Mouse (Mus musculus) ovary, postnatal 14 days (tissue): ENCODE results near the gene Fam189b.

Source experiments
- DNase-seq: peaks from one replicate; pipeline ENCODE4 v3.0.0; 2022; ENCODE audit warnings: low spot score

The Fam189b gene

GRCm38 (mm10) chr3:89166945-89167344 lies 16.0 kb upstream of the Fam189b start:
- DNase-seq: no peak

- no peak for DNase-seq
Measured at GRCm38 (mm10) chr3:89174844-89175243, 8.1 kb upstream of the Fam189b start.

DNA sequence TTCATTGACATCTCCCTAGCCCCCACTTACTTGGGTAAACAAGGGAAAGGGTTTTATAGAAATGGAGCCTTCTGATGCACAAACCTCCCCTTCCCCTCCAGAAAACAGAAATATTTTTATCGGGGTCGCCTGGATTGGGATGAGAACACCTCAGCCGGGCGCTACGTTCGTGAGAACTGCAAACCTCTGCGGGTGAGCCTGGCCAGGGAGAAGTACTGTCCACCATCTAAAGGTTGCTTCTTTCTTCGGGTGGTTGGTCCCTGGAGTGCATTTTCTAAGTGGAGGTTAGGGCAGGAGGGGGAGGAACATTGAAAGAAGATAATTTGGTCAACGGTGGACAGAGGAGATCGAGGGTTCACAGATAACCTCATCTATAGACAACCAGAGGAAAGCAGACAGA lies 7.4 kb upstream of the Fam189b start:
- DNase-seq: no peak

- no peak for DNase-seq
Measured at GRCm38 (mm10) chr3:89176421-89176820, 6.5 kb upstream of the Fam189b start.

- peak; percentile 69 for DNase-seq
Measured at GRCm38 (mm10) chr3:89177242-89178106, 5.5 kb upstream of the Fam189b start, which contains the start of gene Scamp3. Gene Scamp3 (plus strand): TSS chr3:89177473.

GRCm38 (mm10) chr3:89178107-89178385 lies 4.9 kb upstream of the Fam189b start:
- no peak for DNase-seq

GRCm38 (mm10) chr3:89179056-89179455 lies 3.9 kb upstream of the Fam189b start:
- DNase-seq: no peak

DNA sequence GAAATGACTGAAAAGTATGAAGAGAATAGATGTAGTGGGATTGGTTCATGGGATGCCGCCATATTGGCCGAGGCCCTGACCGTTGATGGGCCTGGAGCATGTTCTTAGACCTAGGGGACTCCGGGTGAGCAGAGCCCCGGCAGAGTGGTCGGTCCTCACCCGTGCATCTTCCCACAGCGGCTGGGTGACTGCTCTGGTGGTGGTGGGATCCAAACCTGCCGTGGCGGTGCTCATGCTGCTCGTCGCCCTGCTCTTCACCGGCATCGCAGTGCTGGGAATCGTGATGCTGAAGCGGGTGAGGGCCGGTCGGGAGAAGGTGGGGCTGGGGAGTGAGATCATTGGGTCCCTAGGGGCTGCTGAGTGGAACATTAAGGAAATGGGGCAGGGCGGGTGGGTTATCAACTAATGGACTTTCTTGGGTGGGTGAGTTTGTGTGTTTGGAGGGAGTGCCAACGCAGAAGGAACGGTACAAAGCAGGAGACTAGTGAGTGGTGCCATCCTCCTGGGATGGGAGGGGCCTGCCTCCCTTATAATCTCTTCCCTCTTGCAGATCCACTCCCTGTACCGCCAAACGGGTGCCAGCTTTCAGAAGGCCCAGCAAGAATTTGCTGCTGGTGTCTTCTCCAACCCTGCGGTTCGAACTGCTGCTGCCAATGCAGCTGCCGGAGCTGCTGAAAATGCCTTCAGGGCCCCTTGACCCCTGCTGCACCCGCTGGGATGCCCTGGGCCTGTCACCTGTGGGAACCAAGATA lies 1.0 kb upstream of the Fam189b start:
- DNase-seq: no peak

GRCm38 (mm10) chr3:89182531-89183057 lies 349 bp upstream of the Fam189b start:
- no peak for DNase-seq

- no peak for DNase-seq
Measured at GRCm38 (mm10) chr3:89183959-89184315, 994 bp downstream of the Fam189b start.

DNA sequence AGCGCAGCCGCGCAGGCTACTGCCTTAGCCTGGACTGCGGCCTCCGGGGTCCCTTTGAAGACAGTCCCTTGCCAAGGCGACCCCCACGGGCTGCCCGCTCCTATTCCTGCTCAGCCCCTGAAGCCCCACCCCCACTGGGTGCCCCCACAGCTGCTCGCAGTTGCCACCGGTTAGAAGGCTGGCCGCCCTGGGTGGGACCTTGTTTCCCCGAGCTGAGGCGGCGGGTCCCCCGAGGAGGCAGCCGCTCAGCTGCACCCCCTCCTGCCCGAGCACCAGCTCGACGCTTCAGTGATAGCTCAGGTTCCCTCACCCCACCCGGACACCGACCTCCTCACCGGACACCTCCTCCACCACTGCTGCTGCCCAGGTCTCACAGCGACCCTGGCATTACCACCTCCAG lies 4.3 kb downstream of the Fam189b start:
- no peak for DNase-seq

DNA sequence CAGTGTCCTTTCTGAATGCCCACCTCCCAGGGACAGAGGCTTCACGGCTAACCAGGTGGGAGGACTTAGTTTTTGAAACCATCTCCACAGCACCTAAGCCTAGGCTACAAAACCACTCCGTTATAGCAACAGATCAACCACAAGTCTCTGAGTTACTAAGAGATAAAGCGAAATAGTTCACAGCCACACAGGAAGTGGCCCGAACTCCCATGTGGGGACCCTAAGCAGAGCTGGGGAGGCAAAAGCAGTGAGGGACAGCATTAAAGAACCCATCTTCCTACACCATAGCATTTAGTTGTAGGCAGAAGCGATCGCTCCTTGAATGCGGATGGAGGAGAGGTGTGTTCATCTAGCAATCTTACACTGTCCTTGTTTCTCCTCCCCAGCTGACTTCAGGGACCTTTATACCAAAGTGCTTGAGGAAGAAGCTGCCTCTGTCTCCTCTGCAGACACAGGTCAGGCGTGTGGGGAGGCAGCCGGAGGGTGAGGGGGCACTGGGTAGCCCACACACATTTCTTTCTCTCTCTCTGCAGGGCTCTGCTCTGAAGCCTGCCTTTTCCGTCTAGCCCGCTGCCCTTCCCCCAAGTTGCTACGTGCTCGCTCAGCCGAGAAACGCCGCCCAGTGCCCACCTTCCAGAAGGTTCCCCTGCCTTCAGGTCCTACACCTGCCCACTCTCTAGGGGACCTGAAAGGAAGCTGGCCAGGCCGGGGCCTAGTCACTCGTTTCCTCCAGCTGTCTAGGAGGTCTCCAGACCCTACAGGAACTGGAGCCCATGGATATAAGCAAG lies 4.9 kb downstream of the Fam189b start:
- no peak for DNase-seq

DNA sequence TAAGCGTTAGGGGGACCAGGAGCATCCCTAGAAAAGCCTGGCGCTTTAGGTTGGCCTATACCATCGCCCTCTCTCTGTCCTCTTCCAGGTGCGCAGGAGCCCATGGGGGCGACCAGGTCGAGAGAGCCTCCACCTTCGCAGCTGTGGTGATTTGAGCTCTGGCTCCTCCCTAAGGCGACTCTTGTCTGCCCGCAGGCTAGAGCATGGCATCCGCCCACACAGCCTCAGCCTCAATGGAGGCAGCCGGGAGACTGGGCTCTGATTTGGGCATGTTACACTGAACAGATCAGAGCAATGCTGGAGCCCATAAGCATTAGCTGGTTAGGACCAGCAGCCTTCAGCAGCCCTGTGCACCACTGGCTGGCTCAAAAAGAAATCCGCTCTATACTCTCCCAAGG lies 5.5 kb downstream of the Fam189b start:
- no peak for DNase-seq

DNA sequence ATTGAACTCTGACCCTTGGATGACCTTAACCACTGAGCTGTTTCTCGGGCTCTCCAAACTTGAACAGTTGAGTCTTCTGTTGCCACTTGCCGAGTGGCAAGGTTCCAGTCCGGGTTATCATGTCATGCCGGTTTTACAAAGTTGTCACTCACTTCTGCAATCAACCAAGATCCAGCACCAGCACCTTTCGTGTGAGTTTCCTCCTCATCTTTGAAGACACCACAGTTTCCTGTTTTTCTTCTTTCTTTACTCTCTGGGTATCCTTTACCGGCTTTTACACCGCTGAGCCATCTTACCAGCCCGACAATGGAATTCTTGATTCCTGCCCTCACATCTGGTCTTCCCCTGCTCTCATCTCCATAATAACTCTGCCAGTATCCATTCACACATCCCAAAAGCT lies 7.5 kb downstream of the Fam189b start:
- no peak for DNase-seq

GRCm38 (mm10) chr3:89193351-89193750 lies 10.4 kb downstream of the Fam189b start:
- DNase-seq: no peak

- no peak for DNase-seq
Measured at GRCm38 (mm10) chr3:89193853-89194252, 10.9 kb downstream of the Fam189b start.

GRCm38 (mm10) chr3:89195979-89196877 lies 13.3 kb downstream of the Fam189b start:
- peak; percentile 76 for DNase-seq

- DNase-seq: no peak
Measured at GRCm38 (mm10) chr3:89199839-89200238, 16.9 kb downstream of the Fam189b start.

DNA sequence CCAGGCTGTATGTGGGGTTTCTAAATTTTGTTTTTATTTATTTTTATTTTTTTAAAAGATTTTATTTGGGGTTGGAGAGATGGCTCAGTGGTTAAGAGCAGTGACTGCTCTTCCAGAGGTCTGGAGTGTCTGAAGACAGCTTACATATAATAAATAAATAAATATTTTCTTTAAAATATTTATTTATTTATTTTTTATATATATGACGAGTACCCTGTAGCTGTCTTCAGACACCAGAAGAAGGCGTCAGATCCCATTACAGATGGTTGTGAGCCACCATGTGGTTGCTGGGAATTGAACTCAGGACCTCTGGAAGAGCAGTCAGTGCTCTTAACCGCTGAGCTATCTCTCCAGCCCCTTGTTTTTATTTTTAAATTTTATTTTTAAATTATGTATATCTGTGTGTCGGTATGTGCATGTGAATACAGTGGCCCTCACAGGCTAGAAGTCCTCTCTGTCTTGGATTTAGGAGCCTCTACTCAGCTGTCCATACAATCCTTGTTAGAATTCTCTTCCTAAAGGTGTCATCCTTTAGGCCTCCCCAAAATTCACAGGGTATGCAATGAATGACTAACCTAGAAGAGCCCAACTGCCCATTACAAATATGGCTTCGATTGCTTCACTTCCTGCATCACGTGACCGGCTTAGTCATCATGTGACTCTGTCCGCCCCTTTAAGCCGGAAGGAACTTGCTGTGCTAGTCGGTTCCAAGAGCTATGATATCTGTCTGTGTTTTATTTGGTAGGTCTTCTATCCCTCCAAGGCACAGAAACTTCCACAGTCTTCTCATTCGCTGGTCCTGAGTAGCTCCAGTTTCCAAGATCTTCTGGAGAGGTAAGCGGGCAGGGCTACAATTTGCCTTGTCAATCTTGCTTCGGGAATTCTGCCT lies 19.6 kb downstream of the Fam189b start, which contains the start of gene Gba:
Gene Gba, plus strand, starts transcription at position 676 of the 889 bp plus-strand sequence.
- peak; percentile 82 for DNase-seq

DNA sequence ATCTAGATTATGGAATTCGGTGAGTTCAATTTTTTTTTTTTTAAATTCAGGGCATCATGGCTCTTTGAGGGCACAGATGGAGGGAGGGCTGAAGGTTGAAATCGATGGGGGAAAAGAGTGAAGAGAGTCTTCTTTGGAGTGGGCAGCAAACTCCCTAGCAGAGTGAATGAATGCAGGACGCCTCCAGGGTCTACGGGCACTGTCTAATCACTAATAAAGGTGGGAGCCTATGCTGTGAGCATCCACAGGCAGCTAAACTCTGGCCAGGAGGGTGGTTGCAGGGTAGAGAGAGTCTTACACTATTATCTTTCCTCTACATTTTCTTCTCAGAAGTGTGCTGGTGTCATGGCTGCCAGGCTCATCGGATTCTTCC lies 20.2 kb downstream of the Fam189b start:
- DNase-seq: no peak
